Mouse (Mus musculus) fibroblast of lung, adult 2 months (primary cell): ENCODE data around the gene Rhd.

Experiments
- DNase-seq: peaks from one replicate; pipeline ENCODE4 v3.0.0-alpha.2; 2011; ENCODE audit warnings: low read depth

The Rhd gene

GRCm38 (mm10) chr4:134913413-134913812 is 49.1 kb downstream of the Rhd start:
- no peak for DNase-seq

- DNase-seq, result no peak
Observed at GRCm38 (mm10) chr4:134914122-134914863, 50.0 kb downstream of the Rhd start.

- DNase-seq, result peak; percentile 76
Observed at GRCm38 (mm10) chr4:134914864-134915209, 50.5 kb downstream of the Rhd start, which contains the start of gene Tmem50a. Gene Tmem50a, minus strand, starts transcription at chr4:134915024.

DNA sequence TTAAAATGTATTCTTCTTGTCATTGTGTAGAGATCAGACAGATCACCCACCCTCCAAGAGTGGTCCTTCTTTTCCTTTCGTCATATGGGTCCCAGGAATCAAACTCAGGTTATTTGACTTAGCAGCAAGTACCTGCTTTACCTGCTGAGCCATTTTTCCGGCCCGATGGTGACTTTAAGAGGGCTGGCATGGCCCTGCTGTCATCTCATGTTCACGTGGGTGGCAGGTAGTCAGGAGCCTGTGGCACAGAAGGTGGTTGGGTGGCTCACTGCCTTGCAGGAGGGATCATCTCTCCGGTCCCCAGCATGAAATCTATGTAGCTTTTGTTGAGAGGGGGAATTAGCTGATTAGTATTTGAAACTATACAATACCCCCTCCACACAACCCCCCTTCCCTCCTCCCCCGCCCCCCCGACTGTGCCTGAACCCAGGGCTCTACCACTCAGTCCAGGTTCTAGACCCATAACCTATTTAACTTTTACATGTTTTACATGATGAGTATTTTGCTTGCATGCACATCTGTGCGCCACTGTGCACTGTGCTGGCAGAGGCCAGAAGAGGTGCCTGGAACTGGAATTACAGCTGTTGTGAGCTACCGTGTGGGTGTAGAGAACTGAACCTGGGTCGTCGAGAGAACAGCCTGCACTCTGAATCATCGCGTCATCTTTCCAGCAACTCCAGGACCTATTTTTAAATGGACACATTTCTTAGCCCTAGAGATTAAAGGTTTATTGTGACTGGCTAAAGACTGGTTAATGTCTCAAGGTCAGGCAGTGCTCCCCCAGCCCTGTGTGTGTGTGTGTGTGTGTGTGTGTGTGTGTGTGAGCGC is 51.1 kb downstream of the Rhd start:
- no peak for DNase-seq

DNA sequence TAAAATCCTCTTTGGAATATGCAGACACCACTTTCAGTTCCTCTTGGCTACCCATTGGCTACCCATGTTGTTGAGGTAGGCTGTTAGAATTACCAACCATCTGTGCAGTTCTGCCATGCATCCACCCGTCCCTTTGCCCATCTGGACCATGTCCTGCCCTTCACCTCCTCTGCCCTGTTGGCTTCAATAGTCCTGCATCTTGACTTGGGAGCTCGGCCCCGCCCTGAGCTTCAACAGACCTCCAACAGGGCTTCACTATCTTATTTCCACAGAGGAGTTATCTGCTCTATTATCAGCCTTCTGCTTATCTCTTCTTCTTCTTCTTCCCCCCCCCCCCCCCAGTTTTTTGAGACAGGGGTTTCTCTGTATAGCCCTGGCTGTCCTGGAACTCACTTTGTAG is 52.9 kb downstream of the Rhd start:
- no peak for DNase-seq

DNA sequence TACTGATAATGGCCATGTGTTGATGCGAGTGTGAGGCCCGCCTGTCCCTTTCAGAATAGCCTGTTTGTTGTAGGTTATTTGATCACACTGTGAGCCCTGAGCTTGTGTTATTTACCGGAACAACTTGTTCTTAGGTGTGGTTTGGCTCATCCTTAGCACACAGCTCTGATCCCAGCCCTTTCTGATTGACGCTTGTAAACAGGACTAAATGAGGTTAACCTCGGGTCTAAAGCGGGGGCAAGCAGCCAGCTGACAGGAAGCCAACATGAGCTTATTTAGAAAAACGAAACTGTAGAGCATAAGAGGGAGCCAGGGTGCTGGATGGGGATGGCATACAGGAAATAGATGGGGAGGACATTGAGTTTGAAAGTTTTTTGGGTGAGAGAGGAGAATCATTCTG is 54.0 kb downstream of the Rhd start:
- DNase-seq, result no peak

DNA sequence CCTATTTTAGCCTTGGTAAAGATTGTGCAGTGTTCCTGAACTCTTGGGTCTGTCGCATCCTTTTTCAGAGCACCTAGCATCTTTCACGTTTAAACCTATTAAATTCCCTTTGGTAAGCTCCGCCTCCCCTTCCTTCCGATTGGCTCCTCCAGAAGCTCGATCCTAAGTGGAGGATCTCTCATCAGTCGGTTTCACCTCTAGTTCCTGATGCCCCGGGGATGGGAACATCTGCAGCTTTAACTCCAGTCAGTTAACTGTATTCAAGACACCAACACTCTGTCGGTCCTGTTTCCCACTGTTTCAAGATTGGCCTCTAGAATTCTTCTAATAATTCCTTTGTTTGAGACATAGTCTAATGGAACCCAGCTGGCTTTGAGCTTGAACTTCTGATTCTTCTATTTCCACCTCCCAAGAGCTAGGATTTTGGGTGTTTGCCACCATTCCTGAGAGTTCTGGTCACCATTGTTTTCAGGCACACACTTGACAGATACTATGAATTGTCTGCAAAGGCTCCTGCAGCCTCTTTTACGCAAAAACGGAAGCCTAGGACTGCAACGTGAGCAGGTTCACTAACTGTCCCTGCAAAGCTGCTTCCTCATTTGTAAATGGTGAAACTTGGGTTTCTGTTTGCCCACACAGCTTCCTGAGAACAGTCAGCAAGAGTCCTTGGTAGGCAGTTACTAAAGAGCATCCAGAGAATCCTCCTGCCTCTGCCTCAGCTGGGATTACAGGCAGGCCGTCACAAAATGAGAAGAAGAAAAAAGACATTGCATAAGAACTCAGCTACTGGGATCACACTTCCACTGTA is 55.6 kb downstream of the Rhd start:
- no peak for DNase-seq

GRCm38 (mm10) chr4:134920631-134921030 is 56.3 kb downstream of the Rhd start:
- no peak for DNase-seq

GRCm38 (mm10) chr4:134921703-134922102 is 57.4 kb downstream of the Rhd start:
- no peak for DNase-seq

- DNase-seq, result no peak
Observed at GRCm38 (mm10) chr4:134922111-134922924, 58.0 kb downstream of the Rhd start.

DNA sequence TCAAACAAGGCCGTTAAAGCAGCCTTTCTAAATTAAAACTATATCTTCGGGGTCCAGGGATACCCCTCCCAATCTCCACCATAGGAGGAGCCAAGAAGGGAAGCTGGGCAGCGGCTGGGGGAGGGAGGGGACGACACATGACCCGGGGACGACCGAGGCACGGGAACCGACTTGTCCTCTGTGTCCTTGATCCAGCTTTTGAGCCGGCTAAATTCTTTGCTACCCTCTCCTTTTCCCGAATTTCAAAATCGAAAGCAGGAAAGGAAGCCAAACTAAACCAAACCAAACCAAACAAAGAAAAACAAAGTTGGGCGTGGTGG is 58.5 kb downstream of the Rhd start:
- DNase-seq, result no peak

- DNase-seq, result peak; percentile 98
Observed at GRCm38 (mm10) chr4:134923258-134924018, 59.1 kb downstream of the Rhd start, which contains the start of gene Rsrp1. Gene Rsrp1, plus strand, starts transcription at chr4:134923592.

DNA sequence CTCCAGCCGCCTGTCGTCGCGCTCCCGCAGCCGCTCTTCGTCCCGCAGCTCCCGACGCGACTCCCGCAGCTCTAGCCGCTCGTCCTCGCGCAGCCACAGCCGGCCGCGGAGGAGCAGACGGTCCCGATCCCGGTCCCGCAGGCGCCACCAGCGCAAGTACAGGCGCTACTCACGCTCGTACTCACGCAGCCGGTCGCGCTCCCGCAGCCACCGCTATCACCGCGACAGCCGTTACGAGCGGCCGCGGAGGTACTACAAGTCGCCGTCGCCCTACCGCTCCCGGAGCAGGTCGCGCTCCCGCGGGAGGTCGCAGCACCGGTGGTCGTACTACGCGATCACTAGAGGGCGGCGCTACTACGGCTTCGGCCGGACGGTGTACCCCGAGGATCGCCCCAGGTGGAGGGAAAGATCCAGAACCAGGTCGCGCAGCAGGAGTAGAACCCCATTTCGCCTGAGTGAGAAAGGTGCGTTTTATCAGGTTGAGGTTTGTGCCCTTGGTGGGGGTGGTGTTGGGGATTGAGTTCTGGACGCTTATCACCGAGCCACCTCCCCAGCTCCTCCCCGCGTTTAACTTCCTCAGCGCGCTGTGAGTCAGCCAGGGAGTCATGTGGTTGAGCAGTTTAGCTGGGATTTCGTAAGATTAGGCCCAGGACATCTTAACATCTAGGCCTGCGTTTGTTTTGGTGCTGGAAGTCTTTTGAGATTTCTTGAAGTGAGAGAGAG is 59.8 kb downstream of the Rhd start:
- DNase-seq, result peak; percentile 76

GRCm38 (mm10) chr4:134925206-134925605 is 60.9 kb downstream of the Rhd start:
- no peak for DNase-seq

DNA sequence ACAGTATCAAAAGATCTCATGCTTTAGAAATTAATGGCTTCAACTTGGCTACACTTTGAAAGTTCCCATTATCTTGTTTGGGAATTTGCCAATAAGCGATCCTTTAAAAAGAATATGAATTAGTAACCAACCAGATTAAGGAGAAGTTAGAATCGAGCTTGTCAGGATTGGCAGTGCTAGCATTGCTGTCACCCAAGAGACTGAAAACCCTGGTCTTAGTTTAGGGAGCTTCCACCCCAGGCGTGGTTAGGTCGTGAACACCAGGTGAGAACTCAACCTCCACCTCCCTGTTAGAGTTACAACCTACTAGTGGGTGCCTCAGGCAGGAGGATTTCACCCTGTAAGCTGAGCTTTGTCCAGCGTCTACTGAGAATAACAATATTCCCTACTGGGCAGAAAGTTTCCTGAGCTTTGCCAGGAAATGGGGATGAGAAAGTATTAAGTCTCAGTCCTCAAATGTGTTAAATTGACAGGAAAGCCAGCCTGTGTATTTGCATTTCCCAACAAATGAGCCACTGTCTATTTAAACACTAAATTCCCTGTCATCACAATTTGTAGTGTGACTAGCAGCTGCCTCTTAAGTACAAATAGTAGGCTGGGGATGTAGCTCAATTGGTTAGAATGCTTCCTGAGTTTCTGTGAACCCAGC is 63.6 kb downstream of the Rhd start:
- no peak for DNase-seq

- no peak for DNase-seq
Observed at GRCm38 (mm10) chr4:134928464-134928836, 64.1 kb downstream of the Rhd start.

- no peak for DNase-seq
Observed at GRCm38 (mm10) chr4:134929536-134929935, 65.2 kb downstream of the Rhd start.

DNA sequence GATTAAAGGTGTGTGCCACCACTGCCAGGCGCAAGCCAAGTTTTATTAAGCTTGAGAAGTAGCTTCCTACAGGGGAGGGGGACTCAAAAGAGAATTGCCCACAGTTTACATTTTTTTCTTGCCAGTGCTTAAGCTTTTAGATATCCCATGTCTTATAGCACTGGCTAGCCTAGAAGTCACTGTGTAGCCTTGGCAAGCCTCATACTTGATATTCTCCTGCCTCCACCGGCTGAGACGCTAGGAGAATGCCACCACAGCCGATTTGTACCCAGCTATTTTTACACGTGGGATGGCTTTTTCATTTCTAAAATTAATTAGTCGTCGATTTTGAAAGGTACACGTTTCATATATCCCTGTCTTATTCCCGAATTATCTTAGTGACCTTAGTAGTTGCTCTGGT is 65.9 kb downstream of the Rhd start:
- no peak for DNase-seq

GRCm38 (mm10) chr4:134930684-134931481 is 66.5 kb downstream of the Rhd start, which contains the start of gene Syf2:
Gene Syf2, plus strand, starts transcription at chr4:134930898.
- DNase-seq, result peak; percentile 86
